In genomic region chr3:84208475-84208874, GRCm38 (mm10) we compare ENCODE assay signal across 22 mouse cellular contexts. TPM values are rescaled to one million over a fixed set of nuclear protein-coding genes. Genes with fewer than 3 reads are reported as not detected.
"Had no signal": no experiment of that assay in that cellular context is flagged by ENCODE, and none has a peak within 500 bp of the region (broad histone marks: within the 10 kb centered on the region; RNA-seq: fewer than 3 reads in every experiment).

No protein-coding gene starts in this region.

- ATAC-seq: liver, embryonic 12.5 days; midbrain, embryonic 15.5 days had no signal

- H3K4me1 ChIP-seq: limb, embryonic 15.5 days; liver, embryonic 12.5 days had no signal

- DNase-seq: kidney, postnatal 14 days; layer of hippocampus, postnatal 36 days; lung, embryonic 14.5 days; lung, postnatal 10 days; right cerebral cortex, adult 18-20 months; right cerebral cortex, postnatal 25 days; thymus, adult 18-20 months; thymus, postnatal 14 days had no signal

- H3K9ac ChIP-seq: kidney, embryonic 15.5 days; limb, embryonic 15.5 days; liver, embryonic 12.5 days; lung, embryonic 14.5 days; midbrain, embryonic 15.5 days; neural tube, embryonic 12.5 days had no signal

- H3K4me3 ChIP-seq: kidney, embryonic 15.5 days; limb, embryonic 15.5 days; liver, embryonic 12.5 days; megakaryocyte, embryonic 14.5 days; midbrain, embryonic 15.5 days; neural tube, embryonic 12.5 days had no signal

- H3K27me3 ChIP-seq: kidney, embryonic 15.5 days; limb, embryonic 15.5 days; midbrain, embryonic 15.5 days; neural tube, embryonic 12.5 days had no signal

- H3K4me2 ChIP-seq: kidney, embryonic 15.5 days; limb, embryonic 15.5 days; liver, embryonic 12.5 days; lung, embryonic 14.5 days; midbrain, embryonic 11.5 days; midbrain, embryonic 15.5 days; neural tube, embryonic 12.5 days had no signal

- H3K9me3 ChIP-seq: kidney, embryonic 15.5 days; limb, embryonic 15.5 days; liver, embryonic 12.5 days; megakaryocyte, embryonic 14.5 days; midbrain, embryonic 15.5 days; neural tube, embryonic 12.5 days had no signal

- H3K36me3 ChIP-seq: limb, embryonic 15.5 days; liver, embryonic 12.5 days had no signal

- H3K27ac ChIP-seq: kidney, embryonic 15.5 days; liver, embryonic 12.5 days; macrophage; midbrain, embryonic 15.5 days; neural tube, embryonic 12.5 days; stomach, postnatal 0 days had no signal

RNA-seq across cellular contexts. Expression of gene Gm6525, which starts 34.6 kb away (rescaled TPM):
- total RNA-seq: layer of hippocampus, postnatal 36 days; left cerebral cortex, adult 8-10 months; left cerebral cortex, postnatal 25 days; monocyte, adult 5-6 weeks had no signal
- polyA plus RNA-seq: large intestine, adult 2 months; liver, embryonic 12.5 days; macrophage; small intestine, adult 2 months had no signal

RNA-seq across cellular contexts. Expression of gene Mnd1, which starts 52.9 kb away (rescaled TPM):
- polyA plus RNA-seq: small intestine, adult 2 months had no signal
